Mouse (Mus musculus) inflammation-experienced regulatory T-cells, adult 6 months (primary cell): ENCODE results near the gene Rex1bd. TPM values are rescaled to one million over a fixed set of nuclear protein-coding genes. Genes with fewer than 3 reads are reported as not detected.
"Not testable (repeated sequence)": the region's sequence is repeated elsewhere in the genome, so short reads cannot be mapped to it uniquely, and the experiment has no call there.

ENCODE experiments used
- ATAC-seq: one replicate; pipeline ENCODE4 v1.8.0; 2017
- polyA plus RNA-seq, 3 experiments: library from polyadenylated mRNA; unstranded; fragments of 100-300 nt; shearing (Covaris generic); gene quantifications; one replicate each; pipeline ENCODE4 v1.2.1; 2017

Rex1bd gene
- polyA plus RNA-seq, 3 experiments from 2014 or later, result 67.7 to 85.1 (median 84.4) TPM

- no peak for ATAC-seq
Measured at GRCm38 (mm10) chr8:70528182-70528797, 21.7 kb upstream of the Rex1bd start.

DNA sequence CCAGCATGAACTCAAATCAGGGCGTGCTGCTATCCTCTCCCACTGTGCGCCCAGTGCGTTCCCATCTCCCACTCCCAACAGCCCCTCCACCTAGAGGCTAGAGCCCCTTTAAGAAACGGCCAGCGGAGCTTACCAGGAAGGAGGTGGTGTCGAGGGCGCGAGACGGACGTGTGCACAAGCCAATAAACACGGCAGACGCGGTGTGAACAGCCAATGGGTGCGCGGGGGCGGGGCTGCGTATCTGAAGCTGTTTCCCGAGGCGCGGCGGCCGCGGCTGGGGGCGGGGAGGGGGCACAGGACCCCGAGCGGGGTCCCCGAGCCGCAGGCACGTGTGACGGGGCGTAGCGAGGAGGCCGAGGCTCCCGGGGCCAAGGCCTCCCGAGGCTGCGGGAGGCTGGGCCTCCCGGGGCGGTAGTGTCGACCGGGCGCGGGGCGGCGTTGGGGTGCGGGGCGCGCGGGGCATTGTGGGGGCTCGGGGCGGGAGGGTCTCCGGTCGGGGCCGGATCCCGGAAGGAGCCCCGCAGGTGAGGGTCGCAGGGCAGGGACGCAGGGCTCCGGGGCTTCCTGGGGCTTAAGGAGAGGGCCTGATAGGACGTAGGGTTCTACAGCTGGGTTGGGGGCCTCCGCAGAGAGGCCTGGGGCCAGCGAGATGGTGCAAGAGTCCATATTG, 21.1 kb upstream of the Rex1bd start, which contains the start of the genes Fkbp8 and Kxd1:
Fkbp8 (plus strand) TSS at position 213 of the 670 bp plus-strand sequence.
Kxd1 (minus strand) TSS at position 445 of the 670 bp plus-strand sequence.
- peak; percentile 91 for ATAC-seq

DNA sequence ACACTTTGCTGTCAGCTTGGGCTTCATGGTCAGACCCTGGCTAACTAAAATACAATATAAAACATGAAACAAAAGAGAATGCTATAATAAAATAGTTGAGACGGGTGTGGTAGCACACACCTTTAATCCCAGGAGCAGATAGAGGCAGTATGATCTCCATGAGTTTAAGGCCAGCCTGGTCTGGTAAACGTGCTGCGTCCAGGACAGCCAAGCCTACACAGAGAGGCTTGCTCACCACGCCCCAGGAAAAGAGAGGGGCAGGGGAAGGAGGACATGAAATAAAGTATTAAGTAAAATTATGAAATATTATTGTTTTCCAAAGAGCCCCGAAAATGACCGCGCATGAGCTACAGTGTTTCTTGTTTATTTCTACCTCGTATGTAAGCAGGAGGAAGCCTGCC, 20.6 kb upstream of the Rex1bd start:
- no peak for ATAC-seq

DNA sequence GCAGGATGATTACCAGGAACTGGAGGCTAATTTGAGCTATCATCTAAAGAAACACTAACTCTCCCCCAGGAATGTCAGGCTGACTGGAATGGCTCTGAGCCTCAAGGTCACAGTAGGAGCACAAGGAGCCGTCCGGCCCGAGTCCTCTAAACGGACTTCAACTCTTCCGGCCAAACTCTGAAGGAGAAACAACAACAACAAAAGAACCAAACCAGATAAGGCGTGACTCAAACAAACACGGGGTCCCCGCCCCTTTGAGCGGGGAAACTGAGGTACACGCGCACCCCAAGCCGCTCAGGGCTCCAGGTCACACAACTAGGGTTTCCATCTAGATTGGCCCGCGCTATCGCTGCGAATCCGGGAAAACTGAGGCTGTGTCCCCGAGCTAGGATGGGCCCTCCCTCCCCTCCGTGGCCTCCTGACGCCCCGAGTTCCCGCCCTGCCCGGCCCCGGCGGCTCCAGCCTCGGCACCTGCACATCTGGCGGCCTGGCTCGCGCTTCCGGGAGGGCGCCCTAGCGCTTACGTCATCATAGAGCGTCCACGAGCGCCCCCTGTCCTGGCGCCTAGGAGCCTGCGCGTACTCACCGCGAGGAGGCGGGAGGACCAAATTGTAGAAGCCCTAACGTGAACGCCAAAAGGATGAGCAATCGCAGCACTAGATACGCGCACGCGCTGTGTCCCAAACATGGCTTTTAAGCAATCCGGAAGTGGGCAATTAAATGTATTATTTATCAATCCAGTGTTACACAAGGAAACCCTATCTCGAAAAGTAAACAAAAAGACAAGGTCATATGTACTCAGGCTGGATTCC, 16.2 kb upstream of the Rex1bd start:
- ATAC-seq, result peak; percentile 88

DNA sequence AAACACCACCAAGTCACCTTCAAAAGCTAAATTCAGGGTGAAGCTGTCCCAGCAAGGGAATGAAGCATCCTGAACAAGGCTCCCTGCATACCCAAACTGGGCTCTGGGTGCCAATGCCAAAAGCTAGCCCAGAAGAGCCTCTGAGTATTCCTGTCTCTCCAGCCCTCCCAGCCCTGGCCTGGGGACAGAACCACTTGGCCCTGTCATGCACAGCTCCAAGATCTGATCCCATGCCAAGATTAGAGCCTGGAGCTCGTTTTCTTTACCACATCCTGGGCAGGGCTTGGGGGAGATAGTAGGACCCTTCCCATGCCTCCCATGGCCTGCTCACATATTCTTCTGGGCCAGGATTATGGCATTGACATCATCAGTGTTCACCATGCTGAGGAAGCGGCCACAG, 13.1 kb upstream of the Rex1bd start:
- no peak for ATAC-seq

DNA sequence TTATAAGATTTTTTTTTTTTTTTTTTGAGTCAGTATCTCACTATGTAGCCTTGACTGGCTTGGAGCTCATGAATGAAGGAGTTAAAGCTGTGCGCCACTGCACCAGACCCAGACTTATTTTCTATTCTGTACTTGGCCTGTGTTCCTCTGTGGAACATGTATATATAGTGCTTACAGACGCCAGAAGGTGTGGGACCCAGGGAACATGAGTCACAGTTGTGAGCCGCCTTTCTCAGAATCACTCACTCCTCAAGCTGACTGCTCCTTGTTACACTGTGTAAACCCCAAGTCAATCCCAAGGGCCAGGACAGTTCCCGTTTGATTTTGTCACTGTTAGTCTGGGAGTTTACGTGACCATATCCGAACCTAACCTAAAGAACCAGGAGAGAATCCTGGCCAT, 12.5 kb upstream of the Rex1bd start:
- no peak for ATAC-seq

DNA sequence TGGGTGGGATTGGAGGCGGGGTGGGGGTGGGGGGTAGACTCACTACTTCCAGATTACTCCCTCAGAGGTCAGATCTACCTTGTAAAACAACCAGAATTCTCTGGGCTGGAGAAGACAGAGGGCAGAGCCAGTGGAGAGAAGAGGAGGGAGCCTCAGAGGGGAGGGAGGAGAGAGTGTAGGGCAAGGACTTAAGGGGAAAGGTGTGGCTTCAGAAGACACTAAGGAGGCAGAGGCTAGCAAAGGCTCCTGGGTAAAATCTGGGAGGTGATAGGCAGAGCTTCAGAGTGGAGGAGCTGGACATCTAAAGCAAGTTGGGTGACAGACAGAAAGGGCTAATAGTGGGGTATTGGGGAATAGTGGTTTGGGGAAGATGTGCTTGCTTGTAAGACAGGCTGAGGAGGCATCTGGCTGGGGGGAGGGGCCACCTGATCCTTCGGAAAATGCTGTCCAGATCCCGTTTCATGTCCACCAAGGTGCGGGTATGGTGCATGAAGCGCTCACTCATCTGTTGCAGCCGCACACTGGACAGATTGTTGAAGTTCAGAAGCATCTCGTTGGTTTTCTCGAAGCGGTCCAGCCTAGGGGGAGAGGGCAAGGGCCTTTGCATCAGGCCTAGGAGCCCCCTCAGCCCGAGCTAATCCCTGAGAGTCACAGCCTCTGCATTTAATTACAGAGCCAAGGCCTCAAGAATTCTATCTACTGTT, 11.5 kb upstream of the Rex1bd start:
- no peak for ATAC-seq

DNA sequence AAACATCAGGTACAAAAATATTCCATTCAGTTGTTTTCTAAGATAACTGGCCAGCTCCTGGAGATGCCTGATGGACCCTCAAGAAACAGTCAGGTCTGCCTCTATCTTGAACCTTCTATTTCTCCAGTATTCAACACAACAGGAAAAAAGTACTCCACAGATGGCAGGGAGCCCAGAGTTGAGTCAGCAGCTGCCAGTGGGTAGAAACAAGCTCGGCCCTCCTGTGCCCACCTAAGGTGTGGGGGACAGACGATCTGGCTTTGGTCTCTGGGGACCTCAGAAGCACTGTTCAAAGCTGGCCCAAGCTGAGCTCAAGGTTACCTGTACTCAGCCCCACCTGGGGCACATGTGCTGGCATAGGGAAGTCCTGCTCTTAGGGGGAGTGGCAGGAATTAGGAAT, 6.9 kb upstream of the Rex1bd start:
- no peak for ATAC-seq

- ATAC-seq, result peak; percentile 37
Measured at GRCm38 (mm10) chr8:70512253-70512903, 5.8 kb upstream of the Rex1bd start.

DNA sequence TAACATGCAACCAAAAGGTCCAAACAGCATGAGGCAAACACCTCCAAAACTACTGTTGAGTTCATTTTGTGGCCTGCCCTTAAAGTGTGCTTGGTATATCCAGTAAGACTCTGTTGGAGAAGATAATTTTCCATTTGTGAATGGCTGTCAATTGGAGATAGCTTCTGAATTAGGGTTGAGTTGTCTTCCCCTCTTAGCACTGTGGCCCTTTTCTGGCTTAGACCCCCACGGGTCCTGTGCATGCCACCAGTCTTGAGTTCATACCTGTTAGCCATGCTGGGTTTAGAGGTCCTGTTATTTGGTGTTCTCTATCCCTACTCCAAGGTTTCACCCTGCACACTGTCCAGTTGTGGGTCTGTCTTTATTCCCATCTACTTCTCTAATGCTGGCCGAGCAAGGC, 5.2 kb upstream of the Rex1bd start:
- ATAC-seq, result no peak

GRCm38 (mm10) chr8:70511174-70511573, 4.6 kb upstream of the Rex1bd start:
- not testable (repeated sequence) for ATAC-seq

DNA sequence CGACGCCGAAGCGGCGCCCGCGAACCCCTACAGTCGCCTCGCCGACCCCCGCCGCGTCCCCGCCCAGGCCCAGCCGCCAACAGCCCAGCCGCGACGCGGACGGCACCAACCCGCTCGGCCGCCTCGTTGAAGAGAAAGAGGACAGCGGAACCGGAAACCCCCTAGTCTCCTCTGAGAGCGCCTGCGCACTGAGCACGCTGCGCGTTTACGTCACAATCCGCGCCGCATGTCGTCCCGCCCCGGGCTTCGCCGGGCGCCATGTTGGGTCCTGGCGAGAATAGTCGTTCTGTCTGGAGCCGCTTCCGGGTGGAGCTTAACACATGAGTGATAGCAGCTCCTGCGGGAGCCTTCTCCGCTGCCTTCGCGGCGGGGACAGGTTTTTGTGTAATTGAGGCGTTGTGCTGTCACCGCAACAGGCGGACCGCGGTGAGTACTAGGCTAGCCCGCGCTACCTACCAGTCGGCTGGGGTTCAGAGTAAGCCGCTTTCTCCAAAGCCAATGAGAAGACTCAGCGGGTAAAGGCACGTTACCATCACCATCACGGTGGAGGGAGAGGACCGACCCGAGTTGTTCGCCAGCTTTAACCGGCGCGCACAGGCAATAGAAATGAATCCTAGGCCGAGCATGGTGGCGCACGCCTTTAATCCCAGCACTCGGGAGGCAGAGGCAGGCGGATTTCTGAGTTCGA, 3.8 kb upstream of the Rex1bd start, which contains the start of gene Uba52:
Uba52 (minus strand) TSS at position 574 of the 688 bp plus-strand sequence.
- ATAC-seq, result peak; percentile 80

DNA sequence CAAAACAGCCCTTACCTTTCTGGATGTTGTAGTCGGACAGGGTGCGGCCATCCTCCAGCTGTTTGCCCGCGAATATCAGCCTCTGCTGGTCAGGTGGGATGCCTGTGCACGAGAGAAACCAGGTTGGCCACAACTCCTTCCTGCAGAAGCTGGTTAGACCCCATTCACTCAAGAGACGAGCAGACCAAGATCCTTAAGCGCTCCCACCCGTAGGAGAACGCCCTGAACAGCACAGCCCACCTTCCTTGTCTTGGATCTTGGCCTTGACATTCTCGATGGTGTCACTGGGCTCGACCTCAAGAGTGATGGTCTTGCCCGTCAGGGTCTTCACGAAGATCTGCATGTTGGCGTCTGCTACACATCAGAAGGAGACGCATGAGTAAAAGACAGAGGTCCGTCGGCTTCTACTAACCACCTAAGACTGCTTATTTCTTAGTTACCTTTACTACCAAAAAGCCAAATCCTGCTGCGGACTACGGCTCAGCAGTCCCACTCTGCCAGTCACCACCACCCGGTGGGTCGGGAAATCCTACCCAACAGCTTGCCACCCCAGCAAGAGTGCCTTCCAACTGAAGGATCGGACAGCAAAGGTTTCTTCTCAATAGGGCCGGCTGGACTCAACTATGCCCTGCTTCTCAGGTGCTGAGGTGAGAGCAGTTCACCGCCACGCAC, 2.9 kb upstream of the Rex1bd start:
- ATAC-seq, result no peak

GRCm38 (mm10) chr8:70507027-70507393, 458 bp upstream of the Rex1bd start:
- ATAC-seq, result no peak

DNA sequence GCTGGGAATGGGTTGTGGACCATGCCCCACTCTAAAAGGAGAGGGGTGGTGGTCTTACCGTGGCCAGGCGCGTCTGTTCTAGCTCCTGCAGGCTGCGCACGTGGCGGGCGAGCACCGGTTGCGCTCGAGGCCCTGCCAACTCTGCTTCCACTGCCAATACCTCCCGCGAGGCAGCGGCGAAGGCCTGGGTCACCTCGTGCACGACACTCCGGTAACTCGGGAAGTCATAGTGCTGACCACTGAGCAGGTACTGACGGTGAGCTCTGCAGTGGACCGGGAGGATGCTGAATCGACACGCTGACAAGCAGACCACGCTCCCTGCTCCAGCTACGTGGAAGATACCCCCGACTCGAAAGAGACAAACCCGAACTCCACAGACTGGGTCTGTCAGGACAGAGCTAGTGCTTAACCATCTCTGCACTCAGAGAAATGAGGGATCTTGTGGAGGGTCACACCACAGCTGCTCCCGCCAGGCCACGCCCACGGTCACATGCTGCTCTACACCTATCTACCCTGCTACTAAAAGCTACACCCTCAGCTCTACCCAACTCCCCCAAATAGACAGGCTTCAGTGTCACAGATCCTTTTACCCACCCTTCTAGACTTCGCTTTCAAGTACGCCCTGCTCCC, 739 bp downstream of the Rex1bd start:
- no peak for ATAC-seq

GRCm38 (mm10) chr8:70504851-70505250, 1.7 kb downstream of the Rex1bd start:
- ATAC-seq, result peak; percentile 35

DNA sequence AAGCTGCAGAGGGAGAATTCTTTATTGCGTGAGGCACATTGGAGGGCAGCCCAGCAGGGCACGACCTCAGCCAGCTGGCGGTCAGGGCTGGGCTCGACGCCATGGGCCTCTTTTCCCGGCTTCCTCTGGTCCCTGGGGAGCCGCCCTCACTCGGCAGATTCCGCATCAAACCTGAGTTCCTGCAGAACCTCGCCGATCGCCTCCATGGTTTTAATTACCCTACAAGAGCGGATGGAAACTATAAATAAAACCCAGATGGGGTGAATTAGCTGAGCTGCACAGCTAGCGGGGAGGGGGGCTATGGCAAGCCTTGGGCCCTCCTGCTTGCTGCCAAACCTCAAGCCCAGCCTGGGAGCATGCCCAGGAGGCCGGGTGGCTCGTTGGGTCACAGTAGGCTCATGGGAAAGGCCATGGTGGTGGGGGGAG, 2.2 kb downstream of the Rex1bd start:
- no peak for ATAC-seq

DNA sequence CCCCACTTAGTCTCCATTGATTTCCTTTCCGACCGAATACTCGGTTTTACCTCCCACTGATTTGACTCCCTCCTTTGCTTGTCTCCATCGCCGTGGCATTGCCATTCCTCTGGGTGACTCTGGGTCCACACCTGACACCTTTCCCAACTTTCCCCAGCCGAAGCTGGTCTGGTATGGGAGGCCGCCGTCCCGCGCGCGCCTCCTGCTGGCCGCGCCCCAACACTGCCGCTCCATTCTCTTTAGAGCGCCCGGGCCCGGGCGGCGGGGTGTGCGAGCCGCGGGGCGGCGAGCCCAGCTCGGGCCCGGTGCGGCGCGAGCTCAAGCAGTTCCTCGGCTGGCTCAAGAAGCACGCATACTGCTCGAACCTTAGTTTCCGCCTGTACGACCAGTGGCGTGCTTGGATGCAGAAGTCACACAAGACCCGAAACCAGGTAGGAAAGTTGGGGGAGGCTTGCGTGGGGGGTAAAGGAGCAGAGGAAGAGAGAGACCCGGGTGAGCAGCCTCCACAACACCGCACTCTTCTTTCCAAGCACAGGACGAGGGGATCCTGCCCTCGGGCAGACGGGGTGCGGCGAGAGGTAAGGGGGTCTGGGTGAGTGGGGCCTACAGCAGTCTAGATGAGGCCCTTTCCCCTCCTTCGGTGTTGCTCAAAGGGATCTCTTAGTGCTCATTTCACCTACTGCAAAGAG, 3.3 kb downstream of the Rex1bd start:
- ATAC-seq, result no peak

GRCm38 (mm10) chr8:70502540-70502939, 4.0 kb downstream of the Rex1bd start:
- no peak for ATAC-seq
